8 mouse cellular contexts compared by ENCODE assay signal in genomic region chr16:91582307-91582706, GRCm38 (mm10). TPM values are rescaled to one million over a fixed set of nuclear protein-coding genes. Genes with fewer than 3 reads are reported as not detected.
DNase-seq lines count a peak whose midpoint lies in the region; ATAC-seq and TF ChIP-seq lines count a peak whose summit lies in the region.

No protein-coding gene starts in this region.

- no peak overlapping the region for H3K4me2 ChIP-seq in forebrain, postnatal 0 days (ENCODE audit: low read depth)
- no peak overlapping the region for H3K4me2 ChIP-seq in forebrain, embryonic 11.5 days (ENCODE audit: low read depth, low read length, severe bottlenecking)
- no peak overlapping the region for H3K4me2 ChIP-seq in midbrain, postnatal 0 days (ENCODE audit: low read depth, low read length, poor library complexity, severe bottlenecking)
- H3K4me2 ChIP-seq in midbrain, embryonic 15.5 days: no peak overlapping the region

- no peak overlapping the region for H3K27ac ChIP-seq in forebrain, postnatal 0 days (ENCODE audit: low read depth, low read length)
- H3K27ac ChIP-seq in forebrain, embryonic 11.5 days (ENCODE audit: low read depth, low read length): no peak overlapping the region
- H3K27ac ChIP-seq in midbrain, postnatal 0 days (ENCODE audit: low read depth, low read length): no peak overlapping the region
- no peak overlapping the region for H3K27ac ChIP-seq in midbrain, embryonic 15.5 days
- H3K27ac ChIP-seq in cortical plate, adult 2 months (ENCODE audit: insufficient read depth, low read length): no peak overlapping the region

- WGBS in forebrain, postnatal 0 days: 67% methylated on average over 2 of the region's 2 CpGs
- 74% methylated on average over 2 of the region's 2 CpGs for WGBS in forebrain, embryonic 11.5 days
- 74% methylated on average over 2 of the region's 2 CpGs for WGBS in midbrain, postnatal 0 days
- WGBS in midbrain, embryonic 15.5 days: 74% methylated on average over 2 of the region's 2 CpGs

- peak; percentile 59 for DNase-seq in forebrain, postnatal 0 days
- no peak for DNase-seq in forebrain, embryonic 11.5 days (ENCODE audit: low spot score)
- peak; percentile 48 for DNase-seq in midbrain, postnatal 0 days (ENCODE audit: low spot score)
- DNase-seq in mesoderm, embryonic 11.5 days (ENCODE audit: low read depth, low spot score): peak; percentile 47
- DNase-seq in gastrocnemius, postnatal 36 days: no peak
- DNase-seq in gastrocnemius, postnatal 4 days (ENCODE audit: low spot score in 2 of 2): no peak

- no peaks in the 10 kb centered on the region for H3K27me3 ChIP-seq in forebrain, postnatal 0 days (ENCODE audit: insufficient read depth, low read length)
- no peaks in the 10 kb centered on the region for H3K27me3 ChIP-seq in forebrain, embryonic 11.5 days (ENCODE audit: control insufficient read depth, insufficient read depth, low read length)
- no peaks in the 10 kb centered on the region for H3K27me3 ChIP-seq in midbrain, postnatal 0 days (ENCODE audit: insufficient read depth, low read length)
- H3K27me3 ChIP-seq in midbrain, embryonic 15.5 days (replicated peaks): no peaks in the 10 kb centered on the region

- no peak overlapping the region for H3K4me3 ChIP-seq in forebrain, postnatal 0 days (ENCODE audit: low read depth, low read length)
- H3K4me3 ChIP-seq in forebrain, embryonic 11.5 days (ENCODE audit: low read depth, low read length): no peak overlapping the region
- H3K4me3 ChIP-seq in midbrain, postnatal 0 days (ENCODE audit: low read depth, low read length): no peak overlapping the region
- H3K4me3 ChIP-seq in midbrain, embryonic 15.5 days: no peak overlapping the region
- no peak overlapping the region for H3K4me3 ChIP-seq in cortical plate, adult 2 months (ENCODE audit: insufficient read depth, low read length)

- peak; percentile 71 for TF ChIP-seq CTCF in forebrain, postnatal 0 days (IDR thresholded peaks at IDR 0.05; ENCODE audit: low read depth)
- peak; percentile 73 for TF ChIP-seq CTCF in midbrain, postnatal 0 days (IDR thresholded peaks at IDR 0.05)
- TF ChIP-seq CTCF in cortical plate, adult 2 months (IDR thresholded peaks at IDR 0.05; ENCODE audit: extremely low read depth, insufficient read depth, low read length): 0 out of 2 replicates have a peak, but pooled peaks have one; percentile 16

- no peaks in the 10 kb centered on the region for H3K9me3 ChIP-seq in forebrain, postnatal 0 days (ENCODE audit: low read length)
- no peaks in the 10 kb centered on the region for H3K9me3 ChIP-seq in forebrain, embryonic 11.5 days (ENCODE audit: control insufficient read depth, low read length)
- H3K9me3 ChIP-seq in midbrain, postnatal 0 days (ENCODE audit: low read length): no peaks in the 10 kb centered on the region
- H3K9me3 ChIP-seq in midbrain, embryonic 15.5 days: no peaks in the 10 kb centered on the region

- H3K4me1 ChIP-seq in forebrain, postnatal 0 days (ENCODE audit: insufficient read depth): no peaks in the 10 kb centered on the region
- H3K4me1 ChIP-seq in forebrain, embryonic 11.5 days (replicated peaks; ENCODE audit: control insufficient read depth, insufficient read depth, low read length): no peaks in the 10 kb centered on the region
- H3K4me1 ChIP-seq in midbrain, postnatal 0 days (ENCODE audit: insufficient read depth, low read length): no peaks in the 10 kb centered on the region
- no peaks in the 10 kb centered on the region for H3K4me1 ChIP-seq in midbrain, embryonic 15.5 days
- no peaks in the 10 kb centered on the region for H3K4me1 ChIP-seq in cortical plate, adult 2 months (ENCODE audit: control insufficient read depth, insufficient read depth, low read length)

- no peak for ATAC-seq in forebrain, postnatal 0 days
- no peak for ATAC-seq in forebrain, embryonic 11.5 days (replicated peaks; ENCODE audit: low FRiP score)
- ATAC-seq in midbrain, postnatal 0 days (ENCODE audit: low FRiP score): no peak
- no peak for ATAC-seq in midbrain, embryonic 15.5 days (replicated peaks)

- intact Hi-C loops in gastrocnemius, postnatal 36 days (cut with DNase I): no loop called here

- no peak for TF ChIP-seq POLR2A in cortical plate, adult 2 months (IDR thresholded peaks at IDR 0.05; ENCODE audit: extremely low read depth, insufficient read depth, low read length)

- no peak overlapping the region for H3K9ac ChIP-seq in forebrain, postnatal 0 days
- no peak overlapping the region for H3K9ac ChIP-seq in forebrain, embryonic 11.5 days (ENCODE audit: low read length)
- no peak overlapping the region for H3K9ac ChIP-seq in midbrain, postnatal 0 days (replicated peaks; ENCODE audit: low read length, poor library complexity, severe bottlenecking)
- no peak overlapping the region for H3K9ac ChIP-seq in midbrain, embryonic 15.5 days

- peaks cover 14% of the 10 kb centered on the region for H3K36me3 ChIP-seq in forebrain, postnatal 0 days (ENCODE audit: insufficient read depth)
- H3K36me3 ChIP-seq in forebrain, embryonic 11.5 days (ENCODE audit: control insufficient read depth, insufficient read depth, low read length): no peaks in the 10 kb centered on the region; the same call in 1 of the 2 replicates
- peaks cover 28% of the 10 kb centered on the region for H3K36me3 ChIP-seq in midbrain, postnatal 0 days (ENCODE audit: insufficient read depth, low read length)
- H3K36me3 ChIP-seq in midbrain, embryonic 15.5 days (replicated peaks): peaks cover 3% of the 10 kb centered on the region; the same call in 1 of the 2 replicates

RNA-seq across cellular contexts. Expression of gene Tmem50b, which starts 15.3 kb away (rescaled TPM):
- total RNA-seq in forebrain, postnatal 0 days (2014; rRNA removed): 65.2 and 65.6 TPM in 2 replicates
- 98.8 and 102 TPM in 2 replicates for polyA plus RNA-seq in forebrain, postnatal 0 days (2015; fragmentation: Nextera tagmentation; extraction: Ambion mirVana)
- polyA plus RNA-seq in forebrain, embryonic 11.5 days (2014; fragmentation: Nextera tagmentation; extraction: Ambion mirVana): 36.4 and 42.4 TPM in 2 replicates
- 78.2 and 83.9 TPM in 2 replicates for total RNA-seq in midbrain, postnatal 0 days (2014; rRNA removed)
- 103 and 107 TPM in 2 replicates for polyA plus RNA-seq in midbrain, postnatal 0 days (2015; fragmentation: Nextera tagmentation; extraction: Ambion mirVana)
- polyA plus RNA-seq in midbrain, embryonic 15.5 days (2015; fragmentation: Nextera tagmentation; extraction: Ambion mirVana): 79.4 and 81.6 TPM in 2 replicates
- polyA plus RNA-seq in cortical plate, adult 2 months (2012; rRNA removed): 91.1 and 96.8 TPM in 2 replicates
- 10 to 100 TPM; 13.7 to 16.4 TPM for total RNA-seq in gastrocnemius, postnatal 36 days (2021)
- total RNA-seq in gastrocnemius, postnatal 4 days (2021): 10 to 100 TPM; 12.3 to 12.8 TPM

RNA-seq across cellular contexts. Expression of gene Ifngr2, which starts 35.4 kb away (rescaled TPM):
- total RNA-seq in forebrain, postnatal 0 days (2014; rRNA removed): 61.8 and 63.0 TPM in 2 replicates
- 112 and 146 TPM in 2 replicates for polyA plus RNA-seq in forebrain, postnatal 0 days (2015; fragmentation: Nextera tagmentation; extraction: Ambion mirVana)
- 28.8 and 31.6 TPM in 2 replicates for polyA plus RNA-seq in forebrain, embryonic 11.5 days (2014; fragmentation: Nextera tagmentation; extraction: Ambion mirVana)
- total RNA-seq in midbrain, postnatal 0 days (2014; rRNA removed): 59.3 and 75.1 TPM in 2 replicates
- polyA plus RNA-seq in midbrain, postnatal 0 days (2015; fragmentation: Nextera tagmentation; extraction: Ambion mirVana): 140 and 141 TPM in 2 replicates
- 92.5 and 94.2 TPM in 2 replicates for polyA plus RNA-seq in midbrain, embryonic 15.5 days (2015; fragmentation: Nextera tagmentation; extraction: Ambion mirVana)
- 31.6 and 32.9 TPM in 2 replicates for polyA plus RNA-seq in cortical plate, adult 2 months (2012; rRNA removed)
- total RNA-seq in gastrocnemius, postnatal 36 days (2021): 10 to 100 TPM; 58.2 to 63.2 TPM
- 10 to 100 TPM; 47.9 to 52.5 TPM for total RNA-seq in gastrocnemius, postnatal 4 days (2021)

RNA-seq across cellular contexts. Expression of gene Dnajc28, which starts 36.5 kb away (rescaled TPM):
- 3.7 and 6.1 TPM in 2 replicates for total RNA-seq in forebrain, postnatal 0 days (2014; rRNA removed)
- 2.8 and 3.6 TPM in 2 replicates for polyA plus RNA-seq in forebrain, postnatal 0 days (2015; fragmentation: Nextera tagmentation; extraction: Ambion mirVana)
- 4.5 and 4.7 TPM in 2 replicates for polyA plus RNA-seq in forebrain, embryonic 11.5 days (2014; fragmentation: Nextera tagmentation; extraction: Ambion mirVana)
- total RNA-seq in midbrain, postnatal 0 days (2014; rRNA removed): 3.9 and 6.1 TPM in 2 replicates
- polyA plus RNA-seq in midbrain, postnatal 0 days (2015; fragmentation: Nextera tagmentation; extraction: Ambion mirVana): 2.6 and 4.3 TPM in 2 replicates
- 7.1 and 7.8 TPM in 2 replicates for polyA plus RNA-seq in midbrain, embryonic 15.5 days (2015; fragmentation: Nextera tagmentation; extraction: Ambion mirVana)
- polyA plus RNA-seq in cortical plate, adult 2 months (2012; rRNA removed): 6.8 and 8.2 TPM in 2 replicates
- 10 to 100 TPM; 12.7 to 15.6 TPM for total RNA-seq in gastrocnemius, postnatal 36 days (2021)
- 1 to 10 TPM; 2.9 to 3.9 TPM for total RNA-seq in gastrocnemius, postnatal 4 days (2021)

Comparison
In these comparisons a context has a peak if more than half of its experiments do, and no peak if none do; other contexts are left out.
1. DNase-seq: peak in forebrain, postnatal 0 days (single experiment), midbrain, postnatal 0 days (single experiment) and mesoderm, embryonic 11.5 days (single experiment); none in forebrain, embryonic 11.5 days (single experiment), gastrocnemius, postnatal 36 days (0 of 2) and gastrocnemius, postnatal 4 days (0 of 2).
2. CTCF ChIP-seq: peak in every context shown above with its lines; median percentile 73 in midbrain, postnatal 0 days; 71 in forebrain, postnatal 0 days; 16 in cortical plate, adult 2 months.